Mouse (Mus musculus): ENCODE data around the gene Egfr. TPM values are rescaled to one million over a fixed set of nuclear protein-coding genes. Genes with fewer than 3 reads are reported as not detected.

Gene Egfr
- polyA plus RNA-seq (2012; rRNA removed): 2.7 and 6.8 TPM in 2 replicates

GRCm38 (mm10) chr11:16752007-16752348 lies at the start of gene Egfr:
Gene Egfr, plus strand, starts transcription at chr11:16752203.

DNA sequence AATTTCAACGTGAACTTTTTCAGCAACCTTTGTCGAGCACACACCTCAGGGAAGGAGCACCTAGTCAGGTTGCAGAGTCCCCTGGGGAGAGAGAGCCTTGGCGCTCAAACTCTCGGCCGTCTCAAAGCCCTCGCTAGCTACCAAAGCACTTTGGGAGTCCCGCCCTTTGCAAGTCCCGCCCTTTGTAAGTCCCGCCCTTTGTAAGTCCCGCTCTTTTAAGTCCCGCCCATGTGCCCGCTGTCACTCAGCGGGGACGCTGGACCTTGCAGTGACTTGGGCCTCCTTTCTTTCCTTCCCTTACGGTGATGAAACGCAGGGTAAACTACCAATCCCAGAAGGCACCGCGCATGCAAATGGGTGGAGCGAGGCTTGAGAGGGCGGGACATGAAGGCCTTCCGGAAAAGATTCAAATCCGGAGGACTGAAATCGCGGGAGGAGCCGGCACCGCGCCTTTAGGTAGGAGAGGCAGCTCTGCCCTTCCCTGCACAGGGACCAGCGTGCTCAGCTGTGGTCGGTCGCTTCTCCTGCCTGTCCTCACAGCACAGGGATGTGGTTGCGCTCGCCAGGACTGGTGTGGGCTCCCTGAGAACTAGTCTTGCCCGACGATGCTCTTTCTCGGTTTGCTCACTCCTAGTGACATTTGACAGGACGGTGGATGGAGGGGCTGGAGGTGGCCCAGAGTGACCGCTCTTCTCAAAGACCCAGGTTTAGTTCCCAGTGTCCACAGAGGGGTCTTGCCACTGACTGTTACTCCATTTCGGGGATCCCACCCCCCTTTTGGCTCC lies 199.2 kb downstream of the Egfr start, which contains the start of gene Fbxo48:
Gene Fbxo48, plus strand, starts transcription at position 400 of the 785 bp plus-strand sequence.

Other genes with a start within 250 kb of the Egfr start
- gene Sec61g, start 243.7 kb upstream of the Egfr start, polyA plus RNA-seq (2012; rRNA removed): 41.5 and 43.2 TPM in 2 replicates
- 2.4 and 3.2 TPM in 2 replicates for gene Fbxo48, start 199.2 kb downstream of the Egfr start, polyA plus RNA-seq (2012; rRNA removed)

Data from central nervous system, embryonic 14 days (tissue).